Mouse (Mus musculus) thymus, postnatal 4 days (tissue): ENCODE measurements around the gene Vstm4.

Experiments used
- DNase-seq: peaks from one replicate; pipeline ENCODE4 v3.0.0; 2021

Gene Vstm4

DNA sequence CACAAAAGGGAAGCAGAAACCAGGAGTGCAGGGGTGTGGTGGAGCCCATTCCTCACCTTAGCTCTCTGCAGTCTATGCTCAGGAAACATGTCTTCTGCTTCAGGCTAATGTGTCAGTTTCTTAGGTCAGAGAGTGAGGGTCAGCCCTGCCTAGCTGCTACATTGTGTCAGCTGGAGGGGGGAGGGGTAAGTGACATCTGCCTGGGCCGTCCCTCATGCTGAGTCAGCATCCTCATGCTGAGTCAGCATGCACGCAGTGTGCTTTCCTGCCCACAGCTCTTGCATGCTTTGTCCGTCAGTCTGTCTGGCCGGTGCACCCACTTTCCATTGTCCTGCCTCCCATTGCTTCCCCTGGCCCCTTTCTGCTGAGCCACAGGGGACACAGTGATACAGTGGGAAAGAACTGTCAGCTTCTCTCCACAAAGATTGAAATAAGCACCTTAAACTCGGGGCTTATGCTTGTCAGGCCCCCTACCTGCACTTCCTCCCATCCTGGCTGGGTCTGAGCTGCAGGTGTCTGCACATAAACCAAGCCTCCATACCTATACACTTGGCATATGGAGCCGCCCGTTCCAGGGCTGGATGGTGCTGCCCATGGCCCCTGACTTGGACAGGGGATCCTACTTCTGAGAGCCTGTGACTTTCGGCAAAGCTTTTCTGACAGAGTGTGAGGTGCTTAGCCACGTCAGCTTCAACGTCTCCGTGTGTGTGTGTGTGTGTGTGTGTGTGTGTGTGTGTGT lies 3.4 kb downstream of the Vstm4 start:
- no peak for DNase-seq

DNA sequence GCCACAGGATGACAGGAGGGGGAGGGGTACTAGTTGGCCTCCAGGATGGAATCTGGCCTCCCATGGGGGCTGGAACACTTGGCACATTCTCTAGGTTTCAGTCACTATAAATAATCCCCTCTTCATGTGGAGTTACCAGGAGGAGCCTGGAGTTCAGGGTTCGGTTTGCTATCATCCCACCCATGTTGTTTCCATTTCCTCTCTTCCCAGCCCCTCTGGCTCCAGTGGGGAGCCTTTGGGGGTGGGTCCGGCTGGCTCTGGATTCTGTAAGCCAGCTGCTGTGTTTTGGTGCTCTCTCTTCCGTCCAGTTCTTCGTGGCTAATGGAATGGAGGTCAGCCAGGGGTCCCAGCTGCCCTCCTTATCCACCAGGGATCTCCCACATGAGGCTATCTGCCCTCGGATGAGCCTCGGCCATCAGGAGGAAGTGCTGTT lies 4.6 kb downstream of the Vstm4 start:
- no peak for DNase-seq

- DNase-seq = no peak
Measured at GRCm38 (mm10) chr14:32861656-32862055, 5.1 kb downstream of the Vstm4 start.

GRCm38 (mm10) chr14:32865331-32865730 lies 8.8 kb downstream of the Vstm4 start:
- DNase-seq = no peak

GRCm38 (mm10) chr14:32871963-32872362 lies 15.4 kb downstream of the Vstm4 start:
- no peak for DNase-seq

GRCm38 (mm10) chr14:32877549-32877948 lies 21.0 kb downstream of the Vstm4 start:
- no peak for DNase-seq

GRCm38 (mm10) chr14:32880332-32880731 lies 23.8 kb downstream of the Vstm4 start:
- DNase-seq = no peak

- DNase-seq = no peak
Measured at GRCm38 (mm10) chr14:32881693-32882092, 25.1 kb downstream of the Vstm4 start.

DNA sequence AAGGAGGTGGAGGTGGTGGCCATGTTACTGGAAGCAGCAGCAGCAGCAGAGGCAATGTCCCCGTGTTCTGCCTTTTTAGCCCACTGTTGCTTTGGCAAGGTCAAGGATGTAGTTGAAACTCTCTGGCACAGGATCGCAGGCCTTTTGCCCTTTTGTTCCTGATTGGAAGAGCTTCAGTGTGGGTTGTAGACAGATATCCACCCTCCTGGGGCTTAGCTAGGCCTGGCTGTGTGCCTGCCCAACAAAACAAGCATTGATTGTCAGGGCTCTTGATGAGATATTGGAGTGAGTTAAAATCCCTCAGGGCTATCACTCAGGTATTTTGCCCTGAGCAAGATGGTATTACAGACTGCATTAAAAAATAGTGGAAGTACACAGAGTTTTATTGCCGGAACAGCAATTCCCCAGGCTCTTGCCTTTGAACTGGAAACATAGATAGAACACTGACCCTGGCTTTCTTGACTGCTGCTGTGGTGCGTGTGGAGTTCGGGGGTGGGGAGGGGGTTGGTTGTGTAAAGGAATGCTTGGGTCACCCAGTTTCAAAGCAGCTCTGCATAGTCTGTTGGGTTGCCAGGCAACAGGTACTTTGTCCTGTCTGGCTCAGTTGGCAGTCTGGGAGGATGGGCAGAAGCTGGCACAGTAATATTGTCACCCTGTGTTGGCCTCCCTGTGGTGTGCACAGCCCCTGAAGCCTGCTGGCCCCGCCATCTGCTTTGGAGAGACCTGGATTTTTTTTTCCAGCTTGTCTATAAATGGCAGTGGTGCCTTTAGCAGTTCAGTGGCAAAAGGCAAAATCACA lies 32.5 kb downstream of the Vstm4 start:
- DNase-seq = no peak

- DNase-seq = no peak
Measured at GRCm38 (mm10) chr14:32894341-32894853, 37.8 kb downstream of the Vstm4 start.

- no peak for DNase-seq
Measured at GRCm38 (mm10) chr14:32894878-32895277, 38.3 kb downstream of the Vstm4 start.

GRCm38 (mm10) chr14:32896896-32897295 lies 40.3 kb downstream of the Vstm4 start:
- DNase-seq = no peak

- DNase-seq = no peak
Measured at GRCm38 (mm10) chr14:32903203-32903602, 46.6 kb downstream of the Vstm4 start.

DNA sequence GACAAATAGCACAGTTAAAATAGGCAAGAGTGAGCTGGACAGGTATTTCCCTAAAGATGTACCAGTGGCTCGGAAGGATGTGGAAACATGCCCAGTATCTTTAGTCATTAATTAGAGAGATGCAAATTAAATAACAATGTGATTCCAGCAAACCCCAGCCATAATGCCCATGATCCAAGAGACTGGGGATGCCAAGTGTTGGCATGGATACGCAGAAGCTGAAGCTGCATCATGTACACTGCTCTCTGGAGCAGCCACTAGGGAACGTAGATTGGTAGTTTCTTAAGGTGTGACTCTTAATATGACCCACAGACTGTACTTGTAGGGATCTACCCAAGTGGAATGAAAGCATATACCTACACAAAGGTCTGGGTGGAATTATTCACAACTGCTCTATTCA lies 50.0 kb downstream of the Vstm4 start:
- no peak for DNase-seq

- DNase-seq = no peak
Measured at GRCm38 (mm10) chr14:32909112-32909511, 52.6 kb downstream of the Vstm4 start.

DNA sequence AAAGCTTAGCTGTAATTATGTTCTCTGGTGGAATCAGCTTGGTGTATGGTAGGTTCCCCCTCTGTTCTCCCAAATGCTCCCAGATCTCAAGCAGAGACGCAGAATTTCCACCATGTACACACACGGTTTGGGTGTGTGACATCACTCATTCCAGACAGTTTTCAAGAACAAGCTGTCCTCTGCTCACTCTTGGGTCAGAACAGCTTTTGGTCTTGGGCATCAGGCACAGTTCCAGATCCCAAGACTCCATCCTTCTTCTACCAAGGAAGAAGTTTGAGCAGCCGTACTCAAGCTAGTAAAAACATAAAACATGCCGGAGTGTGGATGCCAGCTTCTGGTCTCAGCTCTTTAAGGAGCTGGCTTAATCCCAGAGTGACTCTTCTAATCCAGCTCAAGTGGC lies 54.6 kb downstream of the Vstm4 start:
- DNase-seq = no peak

DNA sequence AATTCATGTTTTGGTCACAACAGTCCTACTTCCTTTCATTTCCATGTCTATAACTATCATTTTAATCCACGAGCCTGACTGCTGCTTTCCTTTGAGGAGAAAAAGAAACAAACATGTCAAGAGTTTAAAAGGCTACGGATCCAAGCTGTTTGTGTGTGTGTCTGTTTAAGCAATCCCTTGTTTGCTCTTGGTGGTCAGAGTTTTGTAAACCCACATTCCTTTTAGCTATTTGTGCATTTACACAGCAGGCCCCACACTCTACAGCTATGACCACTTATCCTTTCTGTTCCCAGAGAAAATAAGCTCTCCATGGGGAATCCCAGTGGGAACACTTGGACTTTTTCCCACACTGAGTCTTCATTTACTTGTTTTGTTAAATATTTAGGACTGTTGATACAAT lies 58.8 kb downstream of the Vstm4 start:
- no peak for DNase-seq

DNA sequence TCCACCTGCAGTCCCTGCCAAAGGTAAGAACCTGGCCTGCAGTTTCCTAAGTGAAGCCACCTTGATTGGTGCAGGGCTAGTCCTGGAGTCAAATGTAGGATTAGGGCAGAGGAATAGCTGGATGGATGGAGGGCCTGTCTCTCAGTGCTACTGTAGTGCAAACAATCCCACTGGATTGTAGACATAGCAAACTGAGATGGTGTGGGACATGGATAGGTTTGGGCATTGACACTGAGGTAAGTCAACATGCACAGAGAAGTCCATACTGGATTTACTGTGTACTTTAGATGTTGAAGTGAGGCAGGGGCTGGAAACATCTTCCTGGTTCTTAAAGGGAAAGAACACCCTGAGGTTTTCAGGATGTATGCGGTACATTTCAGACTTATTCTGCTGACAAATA lies 61.4 kb downstream of the Vstm4 start:
- no peak for DNase-seq

DNA sequence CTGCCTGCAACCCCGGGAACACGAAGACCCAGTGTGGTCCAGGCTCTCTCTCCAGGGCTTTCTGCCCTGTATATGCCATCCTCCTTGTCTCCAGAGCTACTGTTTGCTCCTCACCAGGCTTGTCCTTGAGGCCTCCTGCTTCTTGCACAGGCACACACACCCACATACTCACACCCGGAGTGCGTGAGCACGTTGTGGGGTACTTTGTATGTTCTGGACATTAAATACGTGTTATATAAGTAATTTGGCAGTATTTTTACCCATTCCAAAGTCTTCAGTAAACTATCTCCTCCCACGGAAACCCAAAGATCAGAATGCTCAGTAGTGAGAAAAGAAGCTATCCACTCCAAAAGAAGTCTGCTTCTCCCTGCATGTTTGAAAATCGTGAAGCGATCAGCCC lies 67.3 kb downstream of the Vstm4 start:
- no peak for DNase-seq

DNA sequence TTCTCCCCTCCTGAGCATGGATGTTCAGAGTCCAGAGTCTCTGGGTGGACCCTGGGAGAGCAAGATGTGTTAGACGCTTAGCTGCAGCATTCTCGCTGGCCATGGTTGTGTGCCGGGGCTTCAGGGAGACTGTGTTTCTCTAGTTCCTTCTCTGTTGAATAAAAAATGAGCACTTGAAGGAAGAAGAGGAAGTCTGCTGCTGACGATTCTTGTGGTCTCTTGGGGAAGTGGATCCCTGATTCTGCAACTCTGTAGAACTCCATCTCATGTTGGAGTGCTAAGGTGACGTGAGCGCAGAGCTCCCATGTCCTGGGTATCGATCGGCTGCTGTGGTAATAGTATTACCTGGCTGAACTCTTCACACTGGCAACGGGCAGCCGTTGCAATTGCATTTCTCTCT lies 75.2 kb downstream of the Vstm4 start:
- DNase-seq = no peak

GRCm38 (mm10) chr14:32932220-32932619 lies 75.7 kb downstream of the Vstm4 start:
- DNase-seq = no peak

- DNase-seq = no peak
Measured at GRCm38 (mm10) chr14:32934064-32934463, 77.5 kb downstream of the Vstm4 start.

GRCm38 (mm10) chr14:32939217-32939616 lies 82.7 kb downstream of the Vstm4 start:
- DNase-seq = no peak

DNA sequence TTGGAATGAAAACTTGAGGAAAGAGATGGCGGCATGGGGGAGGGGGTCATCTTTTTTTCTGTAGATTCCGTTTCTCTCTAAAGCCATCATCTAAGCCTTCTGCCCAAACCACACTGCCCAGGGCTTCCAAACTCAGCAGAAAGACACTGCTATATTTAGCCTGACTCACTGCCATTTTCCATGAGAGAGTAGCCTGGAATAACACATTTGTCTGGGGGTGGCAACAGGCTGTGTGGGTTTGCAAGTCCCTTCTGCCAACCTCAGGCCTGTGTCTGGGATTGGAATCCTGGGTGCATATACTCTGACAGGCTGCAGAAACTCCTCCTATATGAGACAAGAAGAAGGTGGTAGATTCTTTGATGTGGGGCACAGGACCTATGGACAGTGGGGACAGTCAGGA lies 91.0 kb downstream of the Vstm4 start:
- no peak for DNase-seq
